Mouse (Mus musculus) 416B (cell line): ENCODE measurements around the gene Mlxip.

Experiments
- DNase-seq: peaks from one replicate; pipeline ENCODE4 v3.0.0; 2011; ENCODE audit warnings: low read depth

Gene Mlxip

DNA sequence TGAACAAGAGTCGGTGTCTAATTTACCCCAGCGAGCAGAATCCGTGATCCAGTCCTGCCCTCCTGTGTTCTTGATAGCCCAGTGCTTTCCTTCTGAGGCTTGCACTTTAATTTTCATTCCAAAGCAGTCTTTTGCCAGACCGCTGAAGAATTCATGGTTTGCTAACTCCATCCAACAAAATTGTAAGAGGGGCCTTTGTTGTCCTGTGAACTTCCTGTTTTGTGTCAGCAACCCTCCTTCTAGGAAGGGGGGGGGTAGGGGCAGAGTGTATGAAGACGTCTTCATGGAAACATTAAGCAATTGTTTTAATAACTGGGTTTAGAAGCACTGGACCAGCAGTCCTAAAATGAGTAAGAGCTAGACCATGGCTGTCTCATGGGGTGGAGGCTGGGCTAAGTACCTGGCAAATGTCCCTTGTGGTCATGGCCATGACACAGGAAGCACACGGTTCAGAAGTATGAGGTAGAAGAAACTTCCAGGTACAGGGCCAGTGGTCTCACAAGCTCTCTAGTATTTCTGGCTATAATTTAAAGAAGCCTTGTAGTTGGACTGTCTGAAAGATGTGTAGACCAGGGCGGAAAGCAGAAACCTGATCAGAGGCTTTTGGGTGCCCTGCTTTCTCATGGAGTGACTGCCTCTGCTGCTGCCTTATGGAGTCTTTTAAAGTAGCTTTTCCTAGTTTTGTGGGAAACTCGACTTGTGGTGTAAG, 41.6 kb downstream of the Mlxip start:
- DNase-seq: peak; percentile 54

GRCm38 (mm10) chr5:123436780-123437175, 42.2 kb downstream of the Mlxip start:
- DNase-seq: peak; percentile 86

DNA sequence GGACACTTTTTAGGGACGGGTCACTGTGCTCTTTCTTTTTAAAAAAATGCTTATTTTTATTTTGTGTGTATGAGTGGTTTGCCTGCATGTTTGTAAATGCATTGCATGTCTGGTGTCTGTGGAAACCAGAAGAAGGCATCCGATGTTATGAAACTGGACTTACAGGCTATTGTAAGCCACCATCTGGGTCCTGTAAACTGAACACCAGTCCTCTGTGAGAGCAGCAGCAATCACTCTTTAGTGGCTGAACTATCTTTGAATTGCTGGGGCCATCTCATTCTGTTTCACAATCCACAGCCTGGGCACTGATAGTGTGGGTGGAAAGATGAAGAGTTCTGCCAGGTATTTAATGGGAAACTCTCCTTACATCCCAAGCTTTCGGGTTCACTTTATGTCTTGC, 43.8 kb downstream of the Mlxip start:
- DNase-seq: no peak

DNA sequence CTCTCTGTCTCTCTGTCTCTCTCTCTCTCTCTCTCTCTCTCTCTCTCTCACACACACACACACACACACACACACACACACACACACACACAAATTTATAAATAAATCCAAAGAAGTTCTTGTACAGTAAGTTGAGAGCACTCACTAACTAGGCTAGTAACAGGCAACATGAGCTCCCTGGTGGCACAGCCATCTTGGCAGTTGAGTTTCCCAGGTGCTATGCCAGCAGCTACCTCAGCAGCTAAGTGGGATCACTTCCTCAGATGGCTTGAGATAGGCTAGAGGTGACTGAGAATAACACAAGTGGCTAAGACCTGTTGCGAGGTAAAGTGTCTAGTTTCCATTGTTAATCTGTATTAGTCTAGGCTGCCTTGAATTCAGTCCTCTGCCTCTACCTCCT, 44.7 kb downstream of the Mlxip start:
- no peak for DNase-seq

DNA sequence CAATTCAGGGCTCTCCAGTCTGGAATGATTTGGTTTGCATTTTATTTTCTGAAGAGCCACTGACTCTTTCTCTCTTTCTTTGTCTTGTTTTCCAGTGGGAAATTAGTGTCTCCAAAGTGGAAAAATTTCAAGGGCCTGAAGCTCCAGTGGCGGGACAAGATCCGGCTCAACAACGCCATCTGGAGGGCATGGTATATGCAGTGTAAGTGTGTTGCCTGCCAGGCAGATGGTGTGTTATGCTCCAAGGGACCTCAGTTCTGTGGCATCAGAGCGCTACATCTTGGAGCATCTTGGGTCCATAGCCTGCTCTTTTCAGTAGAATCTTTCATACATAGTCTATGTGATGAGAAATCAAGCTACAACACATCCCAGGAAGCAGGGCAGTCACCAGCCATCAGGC, 45.3 kb downstream of the Mlxip start:
- no peak for DNase-seq

DNA sequence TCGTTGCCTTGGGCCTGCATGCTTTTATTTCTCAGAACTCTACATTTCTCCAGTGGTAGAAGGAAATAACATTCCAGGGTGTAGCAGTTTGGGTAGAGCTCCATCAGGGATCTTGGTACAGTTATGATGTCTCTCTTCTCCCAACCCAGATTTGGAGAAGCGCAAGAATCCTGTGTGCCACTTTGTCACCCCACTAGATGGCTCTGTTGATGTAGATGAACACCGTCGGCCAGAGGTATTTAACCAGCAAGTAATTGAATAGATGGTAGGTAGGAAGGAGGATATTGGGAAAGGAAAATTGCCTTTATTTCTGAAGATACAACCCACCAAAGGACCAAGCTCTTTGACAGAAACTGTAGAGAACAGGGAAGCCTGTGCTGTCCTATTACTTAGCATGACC, 46.1 kb downstream of the Mlxip start:
- DNase-seq: no peak

DNA sequence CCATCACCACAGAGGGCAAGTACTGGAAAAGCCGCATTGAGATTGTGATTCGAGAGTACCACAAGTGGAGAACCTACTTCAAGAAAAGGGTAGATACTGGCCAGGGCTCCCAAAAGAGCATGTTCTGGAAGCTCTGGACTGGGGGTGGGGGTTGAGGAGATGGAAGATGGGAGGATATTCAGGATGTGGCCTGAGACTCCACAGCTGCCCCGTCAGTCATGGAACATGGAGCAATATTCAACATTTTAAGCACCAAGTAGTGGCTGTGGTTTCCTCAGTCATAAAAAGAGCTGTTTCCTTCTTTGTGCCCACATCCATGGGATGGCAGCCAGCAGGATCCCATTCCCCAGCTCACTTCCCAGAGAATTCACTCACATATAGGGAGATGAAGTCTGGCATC, 47.7 kb downstream of the Mlxip start:
- no peak for DNase-seq

DNA sequence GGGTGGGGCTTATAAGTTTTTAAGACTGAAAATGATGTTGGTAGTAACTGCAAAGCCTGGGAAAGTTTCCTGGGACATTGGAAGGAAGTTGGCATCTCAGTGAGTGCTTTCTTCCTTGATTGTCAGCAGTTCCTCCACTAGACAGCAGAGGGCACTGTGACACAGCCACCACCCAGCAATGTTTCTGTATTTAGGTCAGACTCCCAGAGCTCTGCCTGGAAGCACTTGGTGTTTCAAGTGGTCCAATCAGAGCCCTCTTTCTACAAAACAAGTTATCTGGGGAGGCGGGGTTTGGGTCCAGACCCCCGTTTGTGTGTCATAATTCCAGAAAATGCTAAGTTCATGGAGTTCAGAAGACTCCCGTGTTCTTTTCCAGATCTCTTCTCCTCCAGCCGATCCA, 49.5 kb downstream of the Mlxip start:
- DNase-seq: peak; percentile 69

- DNase-seq: no peak
Measured at GRCm38 (mm10) chr5:123444849-123445334, 50.3 kb downstream of the Mlxip start.

DNA sequence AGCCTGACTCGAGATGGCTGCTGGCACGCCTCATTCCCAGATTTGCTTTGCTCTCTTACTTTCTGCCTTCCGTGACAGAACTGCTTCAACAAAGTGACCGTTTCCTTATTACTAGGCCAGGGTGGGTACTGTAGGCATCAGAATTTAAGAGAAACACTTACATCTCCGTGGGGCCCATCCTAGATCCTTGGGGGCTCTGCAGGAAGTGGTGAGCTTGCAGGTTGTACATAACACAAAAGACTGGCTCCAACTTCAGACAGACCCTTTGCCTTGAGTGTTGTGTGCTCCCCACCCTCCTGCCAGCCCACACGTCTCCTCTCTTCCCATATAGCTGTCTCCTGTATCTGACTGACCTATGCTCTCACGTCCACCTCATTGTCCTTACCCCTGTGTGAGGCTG, 57.3 kb downstream of the Mlxip start:
- DNase-seq: no peak

- DNase-seq: no peak
Measured at GRCm38 (mm10) chr5:123461420-123461819, 66.8 kb downstream of the Mlxip start.

DNA sequence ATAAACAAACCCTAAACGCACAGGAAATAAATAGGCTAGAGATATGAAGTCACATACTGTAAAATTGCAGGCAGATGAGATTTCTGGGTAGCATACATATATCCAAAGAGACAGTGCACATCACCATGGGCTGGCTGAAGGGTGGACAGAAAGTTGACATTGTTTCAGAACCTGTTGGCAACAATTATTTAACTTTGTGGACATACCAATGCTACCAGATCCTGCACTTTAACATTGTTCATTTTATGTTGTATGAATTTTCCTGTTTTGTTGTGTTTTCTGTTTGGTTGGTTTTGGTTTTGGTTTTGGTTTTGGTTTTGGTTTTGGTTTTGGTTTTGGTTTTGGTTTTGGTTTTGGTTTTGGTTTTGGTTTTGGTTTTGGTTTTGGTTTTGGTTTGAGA, 70.0 kb downstream of the Mlxip start:
- no peak for DNase-seq

DNA sequence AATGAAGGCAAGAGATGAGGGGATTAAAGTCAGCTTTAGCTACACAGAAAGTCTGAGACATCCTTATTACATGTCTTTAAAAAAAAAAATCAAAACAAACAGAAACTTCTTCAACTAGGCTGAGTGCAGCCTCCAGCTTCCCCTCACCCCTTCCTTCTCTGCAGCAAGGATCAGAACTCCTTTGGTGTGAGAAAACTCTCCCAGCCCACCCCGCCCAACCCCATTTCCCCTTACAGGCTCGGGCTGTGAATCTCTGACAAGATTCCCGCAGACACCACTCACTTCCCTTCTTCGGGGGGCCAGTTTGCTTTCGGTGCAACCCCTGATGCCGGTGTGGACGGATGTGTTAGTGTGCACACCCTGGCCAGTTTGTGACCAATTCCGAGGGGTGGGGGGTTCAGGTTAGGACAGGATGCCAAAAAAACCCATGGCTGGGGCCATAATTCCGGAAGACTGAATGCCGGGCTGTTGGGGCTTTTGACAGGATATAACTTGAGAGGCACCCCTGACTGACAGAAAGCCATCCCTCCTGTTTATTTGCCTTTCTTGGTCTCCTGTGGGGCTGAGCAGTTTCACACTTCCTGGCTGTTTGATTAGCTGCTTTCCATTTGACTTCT, 76.3 kb downstream of the Mlxip start:
- no peak for DNase-seq

DNA sequence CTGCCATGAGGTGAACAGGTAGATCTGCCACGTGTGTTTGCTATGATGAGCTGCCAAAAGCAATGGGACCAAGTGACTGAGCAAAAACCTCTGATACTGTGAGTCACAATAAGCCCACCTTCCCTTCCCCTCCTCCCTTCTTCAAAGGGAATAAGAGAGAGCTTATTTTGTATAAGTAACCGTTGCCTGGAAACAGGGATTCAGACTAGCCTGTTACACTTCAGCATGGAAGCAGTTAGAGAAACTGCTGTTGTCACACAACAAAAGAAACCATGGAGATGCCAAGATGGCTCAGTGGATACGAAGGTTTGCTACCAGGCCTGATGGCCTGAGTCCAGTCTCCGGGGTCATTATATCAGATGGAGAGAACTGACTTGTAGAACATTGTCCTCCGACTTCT, 79.2 kb downstream of the Mlxip start:
- no peak for DNase-seq

- peak; percentile 64 for DNase-seq
Measured at GRCm38 (mm10) chr5:123487659-123488395, 93.2 kb downstream of the Mlxip start.

GRCm38 (mm10) chr5:123489112-123489785, 94.7 kb downstream of the Mlxip start, which contains the start of the genes Lrrc43 and Il31:
TSS of gene Lrrc43 (plus strand) at chr5:123489305.
TSS of gene Il31 (minus strand) at chr5:123489489.
- no peak for DNase-seq

DNA sequence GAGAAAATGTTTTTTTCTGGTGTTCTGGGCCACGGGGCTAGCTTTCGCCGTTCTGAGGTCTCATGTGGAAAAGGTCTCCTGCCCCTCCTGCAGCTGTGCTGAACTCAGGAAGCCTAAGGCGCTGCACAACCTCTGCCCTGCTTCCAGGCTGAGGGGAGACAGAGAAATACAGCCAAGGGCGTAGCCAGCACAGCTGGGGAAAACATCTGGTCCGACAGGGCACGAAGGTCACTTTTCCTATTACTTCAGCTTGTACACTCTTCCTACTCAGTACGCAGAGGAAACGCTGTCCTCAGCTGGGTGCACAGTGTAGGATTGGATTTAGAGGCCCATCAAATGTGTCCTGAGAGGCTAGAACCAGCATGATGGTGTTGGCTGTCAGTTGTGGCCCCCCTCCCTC, 95.3 kb downstream of the Mlxip start:
- DNase-seq: no peak

GRCm38 (mm10) chr5:123499717-123500116, 105.1 kb downstream of the Mlxip start:
- DNase-seq: peak; percentile 63

GRCm38 (mm10) chr5:123501973-123502372, 107.4 kb downstream of the Mlxip start:
- DNase-seq: peak; percentile 60
